Mouse (Mus musculus) hindbrain, embryonic 10.5 days (tissue): ENCODE data around the gene Maml2. TPM values are rescaled to one million over a fixed set of nuclear protein-coding genes. Genes with fewer than 3 reads are reported as not detected.
"Not testable (repeated sequence)": the region's sequence is repeated elsewhere in the genome, so short reads cannot be mapped to it uniquely, and the experiment has no call there.

Experiments used
- DNase-seq: peaks from one replicate; pipeline ENCODE4 v3.0.0-alpha.2; 2017; ENCODE audit warnings: low spot score
- H3K27ac ChIP-seq: fragments of 300-500 bp; sonication (generic); 2 replicates; pipeline ENCODE4 v1.5.1; 2016; ENCODE audit warnings: mild to moderate bottlenecking, moderate library complexity
- H3K27me3 ChIP-seq: fragments of 300-500 bp; sonication (generic); 2 replicates; pipeline ENCODE4 v1.6.1; 2016; ENCODE audit warnings: mild to moderate bottlenecking; ENCODE audit not compliant: poor library complexity, insufficient read depth, severe bottlenecking
- H3K36me3 ChIP-seq: fragments of 300-500 bp; sonication (generic); 2 replicates; pipeline ENCODE4 v1.6.1; 2016; ENCODE audit warnings: mild to moderate bottlenecking, moderate library complexity
- H3K4me1 ChIP-seq: fragments of 300-500 bp; sonication (generic); replicated peaks from 2 replicates; pipeline ENCODE4 v1.6.1; 2016; ENCODE audit warnings: mild to moderate bottlenecking
- H3K4me3 ChIP-seq: fragments of 300-500 bp; sonication (generic); 2 replicates; pipeline ENCODE4 v1.5.1; 2016; ENCODE audit warnings: mild to moderate bottlenecking, moderate library complexity
- H3K9me3 ChIP-seq: fragments of 300-500 bp; sonication (generic); 2 replicates; pipeline ENCODE4 v1.6.1; 2016; ENCODE audit warnings: mild to moderate bottlenecking, moderate library complexity
- WGBS: fragments of 180-500 bp; shearing (Covaris S2); methylation state at CpG from one replicate; pipeline ENCODE4 v1.1.7; 2016; 5-methylcytosine and 5-hydroxymethylcytosine counted together
- polyA plus RNA-seq: library from polyadenylated mRNA; unstranded; fragments of >200 nt; fragmentation: Nextera tagmentation; extraction: Ambion mirVana; gene quantifications from 2 replicates; pipeline ENCODE4 v1.2.1, GENCODE M21; 2016

Gene Maml2
- polyA plus RNA-seq, 1 experiment from 2014 or later = 10.0 TPM

- peaks cover 24% of the 10 kb centered on the region for H3K36me3 ChIP-seq
- H3K4me3 ChIP-seq = no peak overlapping the region
- peaks cover 40% of the 10 kb centered on the region for H3K4me1 ChIP-seq
- no peaks in the 10 kb centered on the region for H3K27me3 ChIP-seq
- WGBS = 43% methylated on average over 5 of the region's 5 CpGs
- H3K27ac ChIP-seq = peak overlapping the region; percentile 90
- no peaks in the 10 kb centered on the region for H3K9me3 ChIP-seq
- DNase-seq = no peak
Measured at GRCm38 (mm10) chr9:13699781-13700116, 402.0 kb downstream of the Maml2 start.

DNA sequence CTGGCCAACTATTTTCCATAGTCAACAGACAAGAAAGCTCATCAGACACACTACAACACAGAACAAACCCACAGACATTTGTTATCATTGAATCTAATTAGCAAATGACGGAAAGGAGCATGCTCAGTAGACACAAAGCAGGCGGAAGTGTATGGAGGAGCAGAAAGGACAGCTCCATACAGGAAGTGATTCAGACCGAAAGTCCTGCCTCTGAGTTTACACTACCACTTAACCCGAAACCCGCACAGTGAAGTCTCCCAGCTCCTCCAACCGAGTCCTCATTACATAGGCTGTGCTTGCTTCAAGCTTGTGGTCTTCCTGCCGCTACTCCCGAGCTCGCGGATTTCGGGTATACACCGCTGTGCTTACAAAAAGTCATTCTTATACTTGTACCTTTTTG lies 404.0 kb downstream of the Maml2 start:
- WGBS = 95% methylated on average over 12 of the region's 12 CpGs
- Histone ChIP-seq H3K36me3 (peaks cover 39% of the 10 kb centered on the region), H3K27me3 (no peaks in the 10 kb centered on the region), H3K27ac (no peak overlapping the region), H3K4me1 (peaks cover 34% of the 10 kb centered on the region), H3K4me3 (no peak overlapping the region), H3K9me3 (no peaks in the 10 kb centered on the region)
- DNase-seq = no peak

DNA sequence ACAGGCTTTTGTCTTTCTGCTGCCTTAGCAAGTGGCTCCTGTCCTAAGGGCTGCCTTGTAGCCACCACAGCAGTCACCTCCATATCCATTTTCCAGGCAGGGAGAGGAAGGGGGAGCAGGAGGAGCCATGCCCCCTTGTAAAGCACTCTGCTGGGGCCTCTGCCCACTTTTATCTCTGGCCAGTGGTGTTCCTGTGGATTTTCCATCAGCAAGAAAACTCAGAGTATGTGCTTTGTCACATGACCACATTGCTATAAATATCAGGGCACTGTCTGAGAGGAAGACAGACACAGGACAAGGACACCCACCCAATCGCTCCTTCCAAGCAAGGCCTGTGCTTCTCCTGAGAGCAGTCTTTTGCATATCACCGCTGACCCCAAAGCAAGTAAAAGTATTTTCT lies 405.3 kb downstream of the Maml2 start:
- Histone ChIP-seq H3K27me3 (no peaks in the 10 kb centered on the region), H3K4me1 (peaks cover 22% of the 10 kb centered on the region), H3K4me3 (no peak overlapping the region), H3K27ac (no peak overlapping the region), H3K9me3 (no peaks in the 10 kb centered on the region), H3K36me3 (peaks cover 39% of the 10 kb centered on the region)
- WGBS = 91% methylated on average over 2 of the region's 2 CpGs
- no peak for DNase-seq

GRCm38 (mm10) chr9:13704917-13705316 lies 407.2 kb downstream of the Maml2 start:
- peaks cover 4% of the 10 kb centered on the region for H3K4me1 ChIP-seq
- H3K27ac ChIP-seq = no peak overlapping the region
- no peak for DNase-seq
- no peaks in the 10 kb centered on the region for H3K27me3 ChIP-seq
- WGBS = 86% methylated on average over 4 of the region's 4 CpGs
- H3K4me3 ChIP-seq = no peak overlapping the region
- no peaks in the 10 kb centered on the region for H3K9me3 ChIP-seq
- peaks cover 39% of the 10 kb centered on the region for H3K36me3 ChIP-seq

GRCm38 (mm10) chr9:13707066-13707555 lies 409.4 kb downstream of the Maml2 start:
- H3K36me3 ChIP-seq = peaks cover 35% of the 10 kb centered on the region
- no peak for DNase-seq
- H3K4me3 ChIP-seq = no peak overlapping the region
- H3K27ac ChIP-seq = no peak overlapping the region
- WGBS = 47% methylated on average over 3 of the region's 3 CpGs
- no peaks in the 10 kb centered on the region for H3K4me1 ChIP-seq
- no peaks in the 10 kb centered on the region for H3K9me3 ChIP-seq
- H3K27me3 ChIP-seq = no peaks in the 10 kb centered on the region

GRCm38 (mm10) chr9:13709436-13709835 lies 411.7 kb downstream of the Maml2 start:
- H3K9me3 ChIP-seq = no peaks in the 10 kb centered on the region
- no peak for DNase-seq
- H3K27me3 ChIP-seq = no peaks in the 10 kb centered on the region
- H3K4me3 ChIP-seq = no peak overlapping the region
- no peaks in the 10 kb centered on the region for H3K4me1 ChIP-seq
- no peak overlapping the region for H3K27ac ChIP-seq
- WGBS = 90% methylated on average over 5 of the region's 5 CpGs
- H3K36me3 ChIP-seq = peaks cover 15% of the 10 kb centered on the region

- H3K27me3 ChIP-seq, H3K36me3 ChIP-seq, DNase-seq, H3K4me1 ChIP-seq, H3K4me3 ChIP-seq, H3K27ac ChIP-seq, H3K9me3 ChIP-seq: not testable (repeated sequence)
- WGBS = 81% methylated on average over 2 of the region's 2 CpGs
Measured at GRCm38 (mm10) chr9:13715891-13716290, 418.1 kb downstream of the Maml2 start.

DNA sequence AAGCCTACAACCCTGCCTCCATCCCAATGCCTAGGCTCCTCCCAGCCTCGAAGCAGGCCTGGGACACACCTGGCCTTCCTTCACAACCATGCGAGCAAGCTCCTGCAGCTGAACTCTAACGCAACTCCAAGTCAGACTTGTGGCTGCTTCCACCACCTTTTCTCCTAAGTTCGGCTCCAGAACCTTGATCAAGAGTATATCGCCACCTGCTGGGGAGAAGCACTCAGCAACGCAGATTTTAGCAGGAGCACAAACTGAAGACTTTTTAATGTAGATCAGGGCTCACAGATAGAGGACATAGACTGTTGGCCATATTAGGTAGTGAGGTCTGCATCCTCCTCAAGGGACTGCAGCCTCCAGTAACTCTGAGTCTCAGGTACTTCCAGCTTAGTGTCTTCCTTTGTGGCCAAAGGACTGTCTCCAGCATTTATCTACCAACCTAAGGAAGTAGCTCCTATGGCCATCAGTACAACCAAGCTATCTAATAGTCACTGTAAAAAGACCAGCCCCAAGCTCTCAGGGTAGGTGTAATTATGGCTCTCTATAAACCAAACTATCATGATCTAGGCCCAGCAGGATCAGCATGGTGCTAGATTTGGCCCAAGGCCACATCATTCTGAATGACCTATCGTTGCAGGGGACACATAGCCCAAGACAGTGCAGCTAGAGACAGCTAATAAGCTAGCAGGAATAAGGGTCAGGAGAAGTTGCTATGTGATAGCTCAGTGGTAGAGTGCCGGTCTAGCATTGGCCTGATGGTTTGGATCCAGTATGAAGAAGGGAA lies 418.8 kb downstream of the Maml2 start:
- peak; percentile 79 for DNase-seq
- Histone ChIP-seq H3K27me3 (no peaks in the 10 kb centered on the region), H3K4me3 (no peak overlapping the region), H3K4me1 (no peaks in the 10 kb centered on the region), H3K27ac (no peak overlapping the region), H3K36me3 (no peaks in the 10 kb centered on the region), H3K9me3 (no peaks in the 10 kb centered on the region)
- WGBS = 27% methylated on average over 8 of the region's 8 CpGs

DNA sequence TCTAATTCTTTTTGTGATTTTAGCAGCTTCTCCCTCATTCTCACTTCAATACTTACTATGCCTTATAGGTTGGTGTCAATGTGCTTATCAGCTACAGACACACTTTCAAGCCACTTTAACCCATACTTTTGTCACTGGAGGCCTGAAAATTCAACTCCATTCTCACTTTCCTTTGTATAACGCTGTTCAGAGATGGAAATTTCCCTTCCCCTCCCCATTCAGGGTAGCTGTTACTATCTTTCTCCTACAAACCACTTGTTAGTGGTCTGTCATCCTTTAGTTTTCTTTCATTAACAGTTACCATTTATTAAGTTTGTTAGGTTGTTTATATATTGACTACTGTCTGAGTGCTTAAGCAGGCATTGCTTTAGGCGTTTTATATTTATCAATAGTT lies 450.6 kb downstream of the Maml2 start, which contains the start of gene Mtmr2:
Gene Mtmr2 (plus strand): TSS at position 7 of the 394 bp plus-strand sequence.
- no peak for DNase-seq
- H3K4me1 ChIP-seq = peaks cover 16% of the 10 kb centered on the region
- 49% methylated on average over 2 of the region's 2 CpGs for WGBS
- no peaks in the 10 kb centered on the region for H3K9me3 ChIP-seq
- peak within 1 kb of the TSS; percentile 96 for H3K4me3 ChIP-seq
- H3K36me3 ChIP-seq = peaks cover 5% of the 10 kb centered on the region
- H3K27ac ChIP-seq = peak within 1 kb of the TSS; percentile 99
- H3K27me3 ChIP-seq = no peaks in the 10 kb centered on the region

DNA sequence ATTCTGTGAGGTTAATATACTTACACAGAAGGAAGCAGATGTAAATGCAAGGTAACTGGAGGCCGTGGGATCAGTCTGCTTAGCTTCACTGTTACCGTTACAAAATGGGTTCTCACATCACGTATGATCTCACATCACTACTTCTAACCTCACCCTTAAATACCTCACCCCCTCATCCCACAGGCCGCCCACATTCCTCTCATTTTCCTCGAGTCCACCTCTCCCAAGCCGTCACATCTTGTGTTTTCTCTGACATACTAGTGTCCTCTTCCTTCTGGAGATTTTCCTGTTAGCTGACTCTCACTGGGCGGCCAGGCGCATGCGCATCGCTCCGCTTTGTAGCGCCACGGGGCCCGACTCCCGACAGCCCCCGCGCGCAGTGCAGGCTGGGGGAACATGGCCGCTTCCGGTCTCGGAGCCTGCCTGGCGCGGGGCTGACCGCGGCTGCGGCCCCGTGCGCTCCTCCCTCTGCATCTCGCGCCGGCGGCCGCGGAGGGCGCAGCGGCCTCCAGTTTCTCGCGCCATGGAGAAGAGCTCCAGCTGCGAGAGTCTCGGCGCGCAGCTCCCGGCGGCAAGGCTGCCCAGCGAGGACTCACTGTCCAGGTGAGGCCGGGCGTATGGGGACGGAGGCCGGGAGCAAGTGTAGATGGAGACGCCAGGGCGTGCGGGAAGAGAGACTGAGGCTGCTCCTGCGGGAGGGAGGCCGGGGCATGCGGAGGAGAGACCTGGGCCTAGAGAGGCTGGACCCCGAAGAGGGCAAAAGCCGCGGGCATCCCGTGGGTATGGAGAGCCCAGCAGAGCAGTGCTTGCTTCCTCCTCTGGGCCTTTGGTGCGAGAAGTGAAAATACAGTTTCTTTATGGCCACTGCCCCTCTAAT lies 451.3 kb downstream of the Maml2 start:
- peaks cover 4% of the 10 kb centered on the region; the same call in 1 of the 2 replicates for H3K9me3 ChIP-seq
- 1% methylated on average over 60 of the region's 60 CpGs for WGBS
- H3K4me1 ChIP-seq = peaks cover 16% of the 10 kb centered on the region
- H3K27me3 ChIP-seq = no peaks in the 10 kb centered on the region
- H3K36me3 ChIP-seq = peaks cover 11% of the 10 kb centered on the region
- peak; percentile 94 for DNase-seq
- H3K4me3 ChIP-seq = peak overlapping the region; percentile 96
- peak overlapping the region; percentile 99 for H3K27ac ChIP-seq

DNA sequence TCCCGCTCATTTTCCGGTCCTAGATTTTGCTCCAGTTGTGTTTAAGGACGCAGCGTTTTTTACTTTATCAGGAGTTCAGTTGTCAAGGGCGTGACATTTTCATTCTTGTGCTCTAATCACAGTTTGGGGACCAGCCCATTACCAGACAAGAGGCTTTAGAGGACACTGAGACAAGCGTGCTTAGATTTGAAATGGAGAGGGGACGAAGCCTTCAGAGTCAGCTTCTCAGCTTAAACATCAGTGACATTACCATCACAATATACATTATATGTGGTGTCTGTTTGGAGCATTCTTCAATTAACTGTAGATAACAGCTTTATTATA lies 451.9 kb downstream of the Maml2 start:
- H3K27me3 ChIP-seq = no peaks in the 10 kb centered on the region
- peaks cover 16% of the 10 kb centered on the region for H3K4me1 ChIP-seq
- DNase-seq = no peak
- 5% methylated on average over 7 of the region's 7 CpGs for WGBS
- H3K9me3 ChIP-seq = peaks cover 5% of the 10 kb centered on the region; the same call in 1 of the 2 replicates
- H3K4me3 ChIP-seq = peak overlapping the region; percentile 96
- H3K27ac ChIP-seq = peak overlapping the region; percentile 99
- H3K36me3 ChIP-seq = peaks cover 11% of the 10 kb centered on the region

DNA sequence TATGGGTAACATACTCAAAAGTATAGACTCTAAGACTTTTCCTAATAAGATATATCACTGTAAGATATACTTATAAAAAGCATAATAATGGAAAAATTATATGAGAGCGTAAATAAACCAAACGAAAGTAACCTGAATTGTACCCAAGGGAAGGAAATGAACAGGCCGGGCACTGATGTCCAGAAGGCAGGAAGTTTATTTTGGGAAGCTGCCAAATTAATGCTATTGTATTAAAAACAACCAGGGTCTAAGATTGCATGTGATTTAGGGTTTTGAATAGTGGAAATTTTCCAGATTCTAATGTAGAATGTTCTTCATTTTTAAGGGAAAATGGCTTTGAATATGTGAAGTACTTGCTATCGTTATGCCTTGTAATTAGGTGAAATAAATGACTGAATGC lies 454.8 kb downstream of the Maml2 start:
- H3K4me1 ChIP-seq = peaks cover 16% of the 10 kb centered on the region
- no peak overlapping the region for H3K27ac ChIP-seq
- 92% methylated on average over 4 of the region's 4 CpGs for WGBS
- peaks cover 5% of the 10 kb centered on the region; the same call in 1 of the 2 replicates for H3K9me3 ChIP-seq
- no peak overlapping the region for H3K4me3 ChIP-seq
- peaks cover 11% of the 10 kb centered on the region for H3K36me3 ChIP-seq
- no peak for DNase-seq
- H3K27me3 ChIP-seq = no peaks in the 10 kb centered on the region
